Mouse (Mus musculus) urinary bladder, postnatal 36 days (tissue): ENCODE results near the gene Alg11.

Experiments used
- DNase-seq, 2 experiments: peaks; one replicate each; pipeline ENCODE4 v3.0.0; 2022; ENCODE audit warnings: low spot score in 2 of 2, mixed read lengths in 1 of 2

Alg11 gene

GRCm38 (mm10) chr8:22060446-22060889, at the start of gene Alg11:
Alg11 (plus strand) TSS chr8:22060721.
- DNase-seq: peak; percentile 90 to 96

DNA sequence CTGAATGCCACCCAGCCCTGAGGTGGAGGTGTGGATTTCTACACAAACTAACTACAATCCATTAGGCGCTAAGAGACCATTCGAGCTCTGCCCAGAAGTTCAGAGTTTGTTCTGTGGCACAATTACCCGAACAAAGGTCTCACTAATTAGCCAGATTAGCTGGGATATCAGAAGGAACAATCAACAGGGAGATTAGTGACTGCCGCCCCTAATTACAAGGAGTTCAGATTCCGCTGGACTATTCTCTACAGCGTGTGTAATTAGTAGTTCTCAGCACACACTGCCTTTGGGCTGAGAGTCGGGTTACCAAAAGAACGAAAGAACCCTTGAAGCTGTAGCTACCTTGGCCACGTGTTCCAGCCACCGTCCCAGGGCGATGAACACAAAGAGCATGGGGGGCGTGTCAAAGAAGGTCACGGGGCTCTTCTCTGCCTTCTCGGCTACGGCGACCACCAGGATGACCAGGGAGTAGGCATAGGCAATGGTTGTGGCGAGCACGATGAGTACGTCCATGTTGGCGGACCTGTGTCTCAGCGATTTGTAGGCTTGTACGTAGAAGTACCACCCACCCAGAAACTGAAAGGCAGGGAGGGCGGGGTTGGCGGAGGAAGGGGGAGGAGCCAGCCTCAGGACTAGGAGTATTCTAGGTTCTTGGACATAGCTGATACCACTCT, 47.4 kb upstream of the Alg11 start:
- no peak for DNase-seq

- no peak for DNase-seq
Measured at GRCm38 (mm10) chr8:22017731-22018130, 42.8 kb upstream of the Alg11 start.

- DNase-seq: no peak
Measured at GRCm38 (mm10) chr8:22019498-22019897, 41.0 kb upstream of the Alg11 start.

- no peak for DNase-seq
Measured at GRCm38 (mm10) chr8:22022244-22022643, 38.3 kb upstream of the Alg11 start.

DNA sequence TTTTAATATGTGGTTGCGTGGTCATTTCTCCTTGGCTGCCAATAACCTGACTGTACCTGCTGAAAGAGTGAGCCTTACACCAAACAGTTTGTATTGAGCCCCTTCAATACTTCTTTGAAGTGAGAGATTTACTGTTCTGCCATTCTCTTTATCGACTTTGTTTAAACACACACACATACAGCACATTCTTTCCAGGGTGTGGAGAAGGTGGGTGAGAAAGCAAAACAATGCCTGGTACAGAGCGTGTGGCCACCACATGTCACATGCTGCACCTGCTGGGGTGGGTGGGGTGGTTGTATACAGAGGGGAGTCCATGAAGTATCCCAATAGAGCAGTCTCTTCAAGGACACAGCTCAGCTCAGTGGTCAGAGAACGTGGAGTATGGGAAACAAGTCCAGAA, 35.3 kb upstream of the Alg11 start:
- no peak for DNase-seq

DNA sequence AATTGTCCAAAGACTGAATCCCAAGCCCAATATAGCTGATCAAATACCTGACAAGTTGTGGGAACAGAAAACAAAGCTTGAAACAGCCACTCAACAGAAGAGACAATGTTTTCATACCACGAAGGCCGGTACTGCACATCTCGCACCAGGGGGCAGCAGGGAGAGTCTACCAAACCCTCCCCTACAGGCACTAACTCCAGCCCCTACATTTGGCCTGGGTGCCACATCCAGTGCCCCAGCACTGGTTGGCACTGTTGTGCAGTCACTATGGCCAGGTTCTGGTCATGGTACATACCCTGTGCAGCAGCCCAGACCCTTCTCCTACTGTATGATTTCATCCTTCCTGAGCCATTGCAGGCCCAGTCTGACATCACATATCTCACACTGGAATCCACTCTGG, 31.5 kb upstream of the Alg11 start:
- no peak for DNase-seq

GRCm38 (mm10) chr8:22030990-22031389, 29.5 kb upstream of the Alg11 start:
- DNase-seq: no peak

- no peak for DNase-seq
Measured at GRCm38 (mm10) chr8:22036137-22036536, 24.4 kb upstream of the Alg11 start.

DNA sequence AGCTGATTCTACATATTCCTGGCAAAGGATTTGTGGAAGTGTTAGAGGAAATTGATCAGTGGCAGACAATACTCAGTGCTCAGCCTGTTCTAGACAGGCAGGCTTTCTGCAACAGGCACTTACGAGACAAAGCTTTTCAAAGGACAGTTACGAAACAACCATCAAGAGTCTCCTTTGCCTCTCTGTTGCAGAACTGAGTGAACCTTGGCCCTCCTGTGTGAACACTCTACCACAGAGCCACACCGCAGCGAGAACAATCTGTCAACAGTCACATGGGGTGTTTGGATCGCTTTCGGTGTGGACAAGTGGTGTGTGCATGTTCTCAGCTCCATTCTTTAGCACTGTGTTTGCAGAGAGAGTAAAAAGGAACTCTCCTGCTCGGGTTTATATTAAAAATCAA, 23.5 kb upstream of the Alg11 start:
- DNase-seq: no peak

GRCm38 (mm10) chr8:22039468-22040152, 20.9 kb upstream of the Alg11 start:
- DNase-seq: peak; percentile 18 to 33

DNA sequence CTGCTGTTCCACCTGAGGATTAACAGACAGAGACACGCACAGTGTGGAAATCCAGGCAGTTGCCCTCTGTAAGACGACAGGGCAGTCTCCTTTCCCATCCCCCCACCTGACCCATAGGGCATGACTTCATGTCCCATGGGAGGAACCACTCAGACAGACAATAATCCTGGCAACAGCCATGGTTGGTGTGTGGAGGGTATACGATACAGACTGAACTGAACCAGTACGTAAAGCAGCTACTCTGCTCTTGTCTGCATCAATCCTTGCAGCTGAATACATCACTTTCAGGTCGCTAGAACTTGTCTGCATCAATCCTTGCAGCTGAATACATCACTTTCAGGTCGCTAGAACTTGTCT, 20.4 kb upstream of the Alg11 start:
- no peak for DNase-seq

DNA sequence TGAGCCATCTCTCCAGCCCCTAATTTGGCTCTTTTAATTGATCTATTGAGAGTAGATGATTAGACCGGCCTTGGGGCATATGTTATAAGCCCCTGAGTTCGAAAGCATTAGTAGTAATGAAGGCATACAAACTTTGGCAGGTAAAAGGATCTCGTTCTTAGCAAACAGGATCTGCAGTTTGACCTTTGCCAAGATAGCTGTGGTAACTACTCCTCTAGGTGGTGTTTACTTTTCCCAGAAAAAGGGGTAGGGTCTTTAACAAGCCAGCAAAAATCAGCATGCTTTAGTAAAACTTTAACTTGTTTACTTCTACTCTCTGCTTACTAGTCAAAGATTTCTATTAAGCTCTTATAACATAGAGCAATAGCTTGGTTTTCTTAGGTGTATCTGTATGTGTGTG, 18.0 kb upstream of the Alg11 start:
- no peak for DNase-seq

DNA sequence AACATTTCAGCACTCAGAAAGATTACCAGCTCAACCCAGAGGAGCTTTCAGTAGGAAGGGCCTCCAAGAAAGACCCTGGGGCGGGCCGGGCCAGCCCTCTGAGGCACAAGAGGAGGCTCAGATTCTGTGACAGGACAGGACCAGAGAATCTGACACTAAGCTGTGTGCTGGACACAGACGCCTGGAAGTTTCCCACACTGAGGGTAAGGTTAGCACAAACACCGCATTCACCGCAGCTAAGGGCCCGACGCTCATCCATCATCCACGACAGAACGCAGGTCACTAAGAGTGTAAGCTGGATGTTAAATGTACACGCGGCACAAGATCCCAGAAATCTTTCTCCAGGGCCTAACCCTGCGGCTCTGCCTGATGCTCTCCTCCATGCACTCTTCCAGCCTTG, 16.8 kb upstream of the Alg11 start:
- no peak for DNase-seq

DNA sequence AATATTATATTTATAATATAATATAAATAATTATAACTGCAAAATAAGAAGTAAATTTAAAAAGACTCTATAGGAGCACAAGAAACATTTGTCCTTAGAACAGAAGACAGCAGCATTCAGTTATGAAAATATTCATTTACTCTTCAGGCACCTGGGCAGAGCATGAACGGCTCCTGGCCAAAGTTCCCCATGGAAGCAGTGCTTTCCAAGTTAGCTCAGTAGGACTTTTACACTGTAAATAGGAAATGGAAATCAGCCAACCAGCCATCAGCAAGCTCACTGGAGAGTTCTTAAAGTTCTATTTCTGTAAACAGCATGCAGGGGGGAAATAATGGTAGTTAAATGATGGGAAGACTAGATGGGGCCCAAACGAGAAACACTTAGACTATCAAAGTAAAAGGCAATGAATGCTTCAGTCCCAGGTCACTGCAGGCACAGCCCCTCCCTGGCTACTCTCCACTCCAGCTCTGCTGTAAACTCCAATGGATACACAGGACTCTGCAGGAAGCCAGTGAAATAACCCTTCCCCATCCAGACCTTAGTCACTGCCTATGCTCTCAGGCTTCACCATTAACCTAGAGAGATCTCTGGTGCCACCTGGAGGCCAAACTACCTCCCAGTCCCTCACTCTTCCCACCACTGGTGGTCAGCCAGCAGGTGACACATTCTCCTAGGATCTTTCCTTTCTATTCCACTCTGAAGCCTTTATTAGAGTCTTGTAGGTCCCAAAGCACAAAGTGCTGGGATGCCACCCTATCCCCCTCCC, 12.6 kb upstream of the Alg11 start:
- peak; percentile 20 to 30 for DNase-seq

DNA sequence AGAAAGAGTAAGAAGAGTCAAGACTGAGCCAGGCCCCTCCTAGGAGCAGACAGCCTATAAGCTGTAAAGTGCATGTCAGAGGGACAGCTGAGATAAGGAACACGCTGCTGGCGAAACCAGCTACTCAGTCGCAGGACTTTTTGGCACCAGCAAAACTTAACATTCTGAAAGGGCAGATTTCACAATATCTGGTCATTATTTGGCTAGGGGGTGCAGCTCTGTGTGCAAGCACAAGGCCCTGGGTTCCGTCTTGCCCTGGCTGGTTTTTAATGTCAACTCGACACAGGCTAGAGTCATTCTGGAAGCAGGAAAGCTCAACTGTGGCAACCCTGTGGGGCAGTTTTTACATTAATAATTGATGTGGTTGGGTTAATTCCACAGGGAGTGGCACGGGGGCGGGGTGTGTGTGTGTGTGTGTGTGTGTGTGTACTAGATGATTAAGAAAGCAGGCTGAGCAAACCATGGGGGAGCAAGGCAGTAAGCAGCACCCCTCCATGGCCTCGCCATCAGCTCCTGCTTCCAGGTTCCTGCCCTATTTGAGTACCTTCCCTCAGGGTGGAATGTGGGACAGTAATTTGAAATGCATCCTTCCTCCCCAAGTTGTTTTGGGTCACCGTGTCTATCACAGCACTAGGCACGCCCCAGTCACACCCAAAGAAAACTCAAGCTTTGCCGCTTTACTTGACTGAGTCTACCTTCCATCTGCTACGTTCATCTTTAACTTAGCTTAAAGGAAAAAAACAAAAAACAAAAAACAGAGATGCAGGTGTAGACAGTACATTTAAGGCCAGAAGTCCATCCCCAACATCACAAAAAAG, 5.6 kb upstream of the Alg11 start:
- DNase-seq: peak; percentile 23 to 39

GRCm38 (mm10) chr8:22055492-22055877, 5.0 kb upstream of the Alg11 start:
- no peak for DNase-seq

DNA sequence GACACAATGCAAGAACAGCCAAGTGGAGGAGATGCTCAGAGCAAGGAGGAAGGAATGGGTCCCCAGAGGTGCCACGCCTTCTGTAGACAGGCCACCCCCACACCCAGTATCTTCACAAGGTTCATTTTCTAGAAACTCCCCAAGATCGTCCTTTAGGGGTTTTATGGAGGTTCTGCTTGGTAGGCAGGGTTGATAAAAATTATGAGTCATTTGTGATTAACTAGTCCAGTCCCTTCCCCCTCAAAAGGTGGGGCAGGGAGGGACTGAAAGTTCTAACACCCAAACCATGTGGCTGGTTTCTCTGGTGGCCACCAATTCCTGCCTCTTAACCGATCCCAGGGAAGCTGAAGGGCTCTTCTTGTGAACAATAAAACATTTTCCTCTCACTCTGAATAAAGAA, 3.7 kb upstream of the Alg11 start:
- DNase-seq: no peak

DNA sequence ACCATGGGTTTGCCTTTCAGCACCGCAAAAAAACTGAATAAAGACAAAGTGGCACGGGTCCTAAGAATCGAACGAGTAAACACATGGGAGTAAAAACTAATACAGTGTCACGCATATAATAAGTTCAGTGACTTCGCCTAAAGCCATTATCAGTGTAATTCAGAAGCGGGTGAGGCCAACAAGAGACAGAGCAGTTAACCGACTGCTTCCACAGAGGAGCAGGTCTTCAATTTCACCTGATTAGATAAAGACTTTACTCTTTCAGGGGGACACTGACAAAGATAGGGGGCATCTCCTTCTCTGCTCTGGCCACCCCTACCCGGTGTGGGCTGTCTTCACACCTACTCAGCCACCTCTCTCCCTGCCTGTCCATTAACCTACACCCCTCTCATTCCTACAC, 2.2 kb upstream of the Alg11 start:
- no peak for DNase-seq

DNA sequence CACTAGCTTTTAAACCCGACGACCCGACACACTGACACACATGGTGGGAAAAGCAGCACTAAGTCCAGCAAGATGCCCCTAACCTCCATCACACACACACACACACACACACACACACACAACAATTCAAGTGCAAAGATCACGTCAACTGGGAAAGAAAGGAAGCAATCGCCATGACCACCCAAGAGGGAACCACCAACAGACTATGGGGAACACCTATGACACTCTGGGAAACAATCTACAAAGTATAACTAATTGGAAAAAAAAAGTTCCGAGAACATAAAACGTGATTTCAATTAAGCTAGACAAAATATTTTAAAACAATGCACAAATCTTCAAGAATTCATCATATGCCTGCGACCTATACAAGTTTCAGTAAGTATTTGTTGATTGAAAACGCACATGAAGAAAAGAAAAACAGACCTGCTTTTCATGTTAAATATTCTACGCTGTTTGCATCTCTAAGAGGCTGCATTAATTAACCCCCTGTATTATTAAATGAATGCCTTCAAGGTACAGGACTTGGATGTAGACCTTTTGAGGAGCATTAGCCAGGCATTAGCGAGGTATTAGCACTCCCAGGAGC, 1.3 kb upstream of the Alg11 start:
- no peak for DNase-seq

- DNase-seq: peak; percentile 1 to 33
Measured at GRCm38 (mm10) chr8:22059821-22060445, 588 bp upstream of the Alg11 start, which contains the start of gene Atp7b. Atp7b (minus strand) TSS chr8:22060305.
